Mouse (Mus musculus) cortical plate, adult 2 months (tissue): ENCODE results near the gene Slc38a3. TPM values are rescaled to one million over a fixed set of nuclear protein-coding genes. Genes with fewer than 3 reads are reported as not detected.

Experiments used
- H3K27ac ChIP-seq: fragments of 200-500 bp; 2 replicates; pipeline ENCODE4 v1.5.1; 2012; ENCODE audit warnings: low read length, control low read depth, inconsistent platforms; ENCODE audit not compliant: insufficient read depth
- H3K4me1 ChIP-seq: fragments of 200-500 bp; 2 replicates; pipeline ENCODE4 v1.6.1; 2011; ENCODE audit warnings: low read length; ENCODE audit not compliant: control insufficient read depth, insufficient read depth
- H3K4me3 ChIP-seq: fragments of 200-500 bp; 2 replicates; pipeline ENCODE4 v1.5.1; 2011; ENCODE audit warnings: mild to moderate bottlenecking, low read length, control low read depth; ENCODE audit not compliant: insufficient read depth
- CTCF ChIP-seq: fragments of 200-500 bp; IDR thresholded peaks from 2 replicates; pipeline ENCODE4 v1.5.1; 2011; ENCODE audit warnings: mild to moderate bottlenecking, control low read depth, low read length; ENCODE audit not compliant: insufficient read depth; ENCODE audit errors: extremely low read depth
- POLR2A ChIP-seq: fragments of 200-500 bp; IDR thresholded peaks from 2 replicates; pipeline ENCODE4 v1.6.1; 2011; ENCODE audit warnings: mild to moderate bottlenecking, low read length, control low read depth; ENCODE audit not compliant: insufficient read depth; ENCODE audit errors: extremely low read depth
- polyA plus RNA-seq: library from polyadenylated mRNA; depleted of rRNA; stranded (reverse); fragments of >200 nt; gene quantifications from 2 replicates; pipeline ENCODE4 v1.2.3, GENCODE M21; 2012

Slc38a3 gene
- polyA plus RNA-seq, 1 experiment, result 156 TPM

- TF ChIP-seq CTCF, result no peak
- no peak for TF ChIP-seq POLR2A
- peak overlapping the region; percentile 51 for H3K27ac ChIP-seq
Measured at GRCm38 (mm10) chr9:107666751-107667205, 2.6 kb downstream of the Slc38a3 start.

DNA sequence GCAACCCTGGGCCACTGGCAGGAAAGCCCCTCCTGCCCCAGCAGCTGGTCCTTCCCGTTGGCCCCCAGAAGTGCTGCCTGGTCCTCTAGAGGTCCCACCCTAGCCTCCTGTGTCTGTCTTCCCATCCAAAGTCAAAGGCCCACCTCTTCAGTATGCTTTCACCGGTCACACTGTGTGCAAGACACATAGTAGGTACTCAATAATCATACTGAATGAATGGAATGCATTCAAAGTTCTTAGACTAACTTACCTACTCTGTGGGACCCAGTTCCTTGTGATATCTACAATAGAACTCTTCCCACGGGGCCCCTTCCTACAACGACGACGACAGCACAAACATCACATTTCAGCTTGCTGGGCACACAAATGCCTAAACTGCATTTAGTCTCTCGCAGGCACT lies 4.0 kb downstream of the Slc38a3 start:
- H3K4me3 ChIP-seq, result peak overlapping the region; percentile 37; the same call in 1 of the 2 replicates
- no peaks in the 10 kb centered on the region for H3K4me1 ChIP-seq
- H3K27ac ChIP-seq, result no peak overlapping the region
- TF ChIP-seq CTCF, result no peak
- TF ChIP-seq POLR2A, result no peak

More at GRCm38 (mm10) chr9:107666751-107667205, 2.6 kb downstream of the Slc38a3 start:
- Histone ChIP-seq H3K4me1 (no peaks in the 10 kb centered on the region), H3K4me3 (peak overlapping the region; percentile 37)

DNA sequence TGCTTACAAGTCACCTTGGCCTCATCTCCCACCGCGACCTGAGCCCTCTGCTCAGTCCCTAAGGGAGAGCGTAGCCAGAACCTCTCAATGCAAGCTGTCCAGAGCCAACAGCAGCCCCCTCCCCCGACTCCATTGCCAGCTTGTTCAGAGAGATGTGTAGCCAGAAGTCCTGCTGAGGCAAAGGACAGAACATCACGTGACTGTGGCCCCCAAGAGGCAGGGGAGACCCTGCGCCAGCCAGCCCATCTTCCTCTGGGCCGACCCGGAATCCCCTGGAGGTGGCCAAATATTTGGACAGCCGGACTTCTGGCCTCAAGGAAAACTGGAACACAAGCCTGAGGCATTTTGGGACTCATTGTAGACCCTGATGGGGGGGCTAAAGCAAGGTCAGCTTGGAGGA lies 5.8 kb downstream of the Slc38a3 start:
- no peak overlapping the region for H3K4me3 ChIP-seq
- H3K4me1 ChIP-seq, result peaks cover 2% of the 10 kb centered on the region; the same call in 1 of the 2 replicates
- no peak overlapping the region for H3K27ac ChIP-seq
- TF ChIP-seq CTCF, result no peak
- TF ChIP-seq POLR2A, result no peak

GRCm38 (mm10) chr9:107662342-107662741 lies 7.0 kb downstream of the Slc38a3 start:
- TF ChIP-seq POLR2A (no peak), CTCF (no peak)
- no peak overlapping the region for H3K27ac ChIP-seq
- H3K4me3 ChIP-seq, result no peak overlapping the region
- H3K4me1 ChIP-seq, result peaks cover 2% of the 10 kb centered on the region; the same call in 1 of the 2 replicates

DNA sequence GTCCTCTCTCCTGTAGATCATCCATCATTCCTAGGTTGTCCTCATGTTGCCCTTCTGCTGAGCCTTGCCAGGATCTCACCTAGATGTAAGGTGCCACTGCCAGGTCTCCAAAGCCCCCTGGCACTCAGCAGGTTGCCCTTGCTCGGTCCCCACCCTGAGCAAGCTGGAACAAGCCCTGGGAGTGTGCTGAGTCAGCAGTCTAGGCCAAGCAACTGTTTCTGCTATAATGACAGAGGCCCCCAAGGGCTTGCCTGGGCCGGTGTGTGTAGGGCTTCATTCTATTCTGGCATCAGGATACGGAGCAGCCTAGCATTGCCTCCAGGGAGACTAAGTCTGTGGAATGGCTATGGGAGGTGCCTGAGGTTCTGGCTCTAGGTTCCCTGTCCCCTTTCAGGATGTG lies 8.6 kb downstream of the Slc38a3 start:
- Histone ChIP-seq H3K27ac (no peak overlapping the region), H3K4me1 (peaks cover 2% of the 10 kb centered on the region; the same call in 1 of the 2 replicates), H3K4me3 (no peak overlapping the region)
- no peak for TF ChIP-seq CTCF
- TF ChIP-seq POLR2A, result no peak

GRCm38 (mm10) chr9:107659961-107660360 lies 9.4 kb downstream of the Slc38a3 start:
- Histone ChIP-seq H3K4me1 (peaks cover 2% of the 10 kb centered on the region; the same call in 1 of the 2 replicates), H3K4me3 (no peak overlapping the region), H3K27ac (peak overlapping the region; percentile 82)
- no peak for TF ChIP-seq CTCF
- TF ChIP-seq POLR2A, result no peak

DNA sequence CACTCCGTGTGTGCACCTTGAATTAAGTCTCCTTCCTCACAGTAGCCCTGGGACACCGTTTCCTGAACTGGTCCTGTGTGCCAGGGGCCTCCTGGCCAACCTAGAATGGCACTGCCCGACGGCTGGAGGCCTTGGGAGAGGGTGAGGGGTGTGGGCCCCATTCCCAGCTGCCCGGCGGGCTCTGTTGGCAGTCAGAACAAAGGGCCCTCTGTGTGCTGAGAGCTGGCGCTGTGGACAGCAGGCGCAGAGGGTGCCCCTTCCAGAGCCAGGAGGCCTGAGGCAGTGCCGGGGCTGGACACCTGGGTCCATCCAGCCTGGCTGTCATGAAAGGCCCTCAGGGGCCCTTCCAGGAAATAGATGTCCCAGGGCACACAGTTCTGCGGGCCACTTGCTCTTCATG lies 9.8 kb downstream of the Slc38a3 start:
- Histone ChIP-seq H3K4me1 (peaks cover 2% of the 10 kb centered on the region; the same call in 1 of the 2 replicates), H3K4me3 (no peak overlapping the region), H3K27ac (peak overlapping the region; percentile 82)
- TF ChIP-seq CTCF (no peak), POLR2A (no peak)

GRCm38 (mm10) chr9:107658096-107658495 lies 11.2 kb downstream of the Slc38a3 start:
- no peak for TF ChIP-seq CTCF
- TF ChIP-seq POLR2A, result no peak
- H3K27ac ChIP-seq, result no peak overlapping the region
- no peak overlapping the region for H3K4me3 ChIP-seq
- peaks cover 2% of the 10 kb centered on the region; the same call in 1 of the 2 replicates for H3K4me1 ChIP-seq

GRCm38 (mm10) chr9:107657144-107657543 lies 12.2 kb downstream of the Slc38a3 start:
- peaks cover 2% of the 10 kb centered on the region; the same call in 1 of the 2 replicates for H3K4me1 ChIP-seq
- H3K27ac ChIP-seq, result no peak overlapping the region
- H3K4me3 ChIP-seq, result no peak overlapping the region
- TF ChIP-seq CTCF, result no peak
- TF ChIP-seq POLR2A, result no peak

DNA sequence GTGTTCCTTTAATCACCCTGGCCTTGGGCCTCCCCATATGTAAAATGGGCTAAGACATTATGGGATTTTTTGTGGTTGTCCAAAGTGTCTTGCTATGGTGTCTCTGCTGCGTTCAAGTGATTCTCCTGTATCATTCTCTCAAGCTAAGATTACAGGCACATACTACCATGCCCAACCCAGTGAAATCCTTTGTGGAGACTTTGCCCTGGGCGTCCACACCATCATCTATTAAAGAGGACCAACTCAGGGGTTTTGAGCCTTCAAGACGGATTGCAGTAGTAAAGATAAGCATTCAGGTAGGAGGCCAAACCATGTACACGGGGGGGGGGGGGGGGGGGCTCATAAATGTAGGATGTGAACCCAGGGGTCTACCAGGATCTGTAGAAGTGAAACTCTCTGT lies 14.7 kb downstream of the Slc38a3 start:
- Histone ChIP-seq H3K4me1 (peaks cover 2% of the 10 kb centered on the region; the same call in 1 of the 2 replicates), H3K4me3 (no peak overlapping the region), H3K27ac (no peak overlapping the region)
- TF ChIP-seq CTCF (no peak), POLR2A (no peak)
